Mouse (Mus musculus) leukemia stem cell, adult 10-12 weeks (primary cell): ENCODE data around the gene Tomm5. TPM values are rescaled to one million over a fixed set of nuclear protein-coding genes. Genes with fewer than 3 reads are reported as not detected.

Experiments
- polyA plus RNA-seq: library from polyadenylated mRNA; stranded (reverse); fragments of >175 nt; gene quantifications from 2 replicates; pipeline ENCODE4 v1.2.3, GENCODE M21; 2012; ENCODE audit warnings: low replicate concordance

Tomm5 gene
- polyA plus RNA-seq: 39.9 and 84.2 TPM in 2 replicates

GRCm38 (mm10) chr4:45107601-45108277 is at the start of gene Tomm5:
TSS of gene Tomm5 (minus strand) at chr4:45108114.

DNA sequence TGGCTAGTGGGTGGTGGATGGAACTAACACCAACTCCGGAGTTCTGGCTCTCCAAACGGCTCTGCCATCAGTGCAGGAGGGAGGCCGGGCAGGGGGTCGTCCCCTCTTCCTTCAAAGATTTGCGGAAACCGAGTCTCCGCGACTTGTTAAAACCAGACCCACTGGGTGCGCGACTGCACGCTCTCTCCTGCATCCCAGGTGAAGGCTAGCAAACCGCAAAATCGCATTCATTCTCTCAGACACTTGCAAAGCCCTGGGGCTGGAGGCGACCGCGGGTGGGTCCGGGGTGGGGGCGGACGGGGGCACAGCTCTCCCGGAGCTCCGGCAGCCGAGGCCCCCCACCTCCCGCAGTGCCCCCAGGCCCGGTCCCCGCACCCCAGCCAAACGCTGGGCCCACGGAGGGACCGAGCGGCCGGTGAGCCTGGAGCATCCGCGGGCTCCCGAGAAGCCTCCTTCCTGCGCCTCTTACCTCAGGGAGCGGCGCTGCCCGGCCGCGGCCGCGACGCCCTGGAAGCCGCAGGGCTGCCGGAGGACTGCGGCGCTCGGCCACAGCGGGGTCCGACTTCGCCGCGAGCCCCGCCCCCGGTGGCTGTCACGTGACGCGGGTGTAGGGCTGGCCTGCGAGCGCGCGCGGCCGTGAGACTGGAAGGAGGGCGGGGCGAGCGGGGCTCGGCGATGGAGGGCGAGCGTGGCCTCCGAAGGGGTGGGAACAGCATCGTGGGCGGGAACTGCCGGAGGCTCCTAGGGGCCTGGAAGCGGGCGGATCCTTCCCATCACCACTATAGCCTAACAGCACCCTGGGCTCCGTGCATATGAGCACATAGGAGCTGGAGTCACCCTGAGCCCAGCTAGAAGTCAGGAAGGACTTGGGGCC is 23.7 kb downstream of the Tomm5 start, which contains the start of gene Fbxo10:
TSS of gene Fbxo10 (minus strand) at position 584 of the 874 bp plus-strand sequence.

Other genes starting within 250 kb of the Tomm5 start
- 10.2 and 22.9 TPM in 2 replicates for gene Grhpr, start 126.7 kb downstream of the Tomm5 start, polyA plus RNA-seq
- 1.7 and 2.8 TPM in 2 replicates for gene Zbtb5, start 95.7 kb downstream of the Tomm5 start, polyA plus RNA-seq
- gene Polr1e, start 89.5 kb downstream of the Tomm5 start, polyA plus RNA-seq: 2.6 and 8.1 TPM in 2 replicates
- 9.8 and 10.5 TPM in 2 replicates for gene Fbxo10, start 23.5 kb downstream of the Tomm5 start, polyA plus RNA-seq
- 2.8 and 2.9 TPM in 2 replicates for gene Frmpd1, start 76.8 kb upstream of the Tomm5 start, polyA plus RNA-seq
- 0.19 and 0.38 TPM in 2 replicates for gene Trmt10b, start 189.0 kb upstream of the Tomm5 start, polyA plus RNA-seq
- gene Dcaf10, start 234.0 kb upstream of the Tomm5 start, polyA plus RNA-seq: 53.8 and 74.4 TPM in 2 replicates
- gene Exosc3, start 234.6 kb upstream of the Tomm5 start, polyA plus RNA-seq: 38.5 and 92.7 TPM in 2 replicates